In the genomic region with DNA sequence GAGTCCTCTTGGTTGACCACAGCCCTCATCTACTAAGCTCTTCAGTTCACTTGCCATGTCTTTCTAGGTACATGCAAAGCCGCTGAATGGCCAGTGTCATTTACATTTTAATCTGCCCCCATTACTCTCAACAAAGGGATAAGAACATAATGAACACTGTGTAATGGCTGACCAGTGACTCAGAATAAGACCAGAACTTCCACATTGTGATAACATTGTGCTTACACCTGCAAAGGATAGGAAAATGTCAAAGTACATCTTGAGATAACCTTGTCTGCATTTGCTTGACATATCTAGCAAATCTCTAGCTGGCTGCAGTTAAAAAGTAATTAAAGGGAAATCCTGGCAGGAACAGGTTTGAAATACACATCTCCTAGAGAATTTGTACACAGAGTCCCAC, we compare ENCODE assay signal across 33 mouse cellular contexts.
"Had no signal": no experiment of that assay in that cellular context is flagged by ENCODE, and none has a peak within 500 bp of the region (broad histone marks: within the 10 kb centered on the region; RNA-seq: fewer than 3 reads in every experiment).

No protein-coding gene starts in this region.

- H3K27me3 ChIP-seq: heart, embryonic 12.5 days; heart, embryonic 13.5 days; heart, embryonic 15.5 days; hindbrain, embryonic 12.5 days; hindbrain, embryonic 13.5 days; hindbrain, embryonic 15.5 days; kidney, embryonic 15.5 days had no signal

- H3K4me1 ChIP-seq: heart, embryonic 10.5 days; heart, embryonic 15.5 days; kidney, embryonic 15.5 days had no signal

- H3K27ac ChIP-seq: heart, embryonic 10.5 days; heart, embryonic 13.5 days; heart, embryonic 15.5 days; hindbrain, embryonic 10.5 days; hindbrain, embryonic 12.5 days; hindbrain, embryonic 13.5 days; hindbrain, embryonic 14.5 days; hindbrain, embryonic 15.5 days; hindbrain, postnatal 0 days; kidney, embryonic 15.5 days; kidney, postnatal 0 days; layer of hippocampus, adult 2 months; left cerebral cortex, adult 2 months had no signal

- H3K4me2 ChIP-seq: heart, embryonic 11.5 days; heart, embryonic 12.5 days; heart, embryonic 13.5 days; heart, embryonic 15.5 days; hindbrain, embryonic 12.5 days; hindbrain, embryonic 13.5 days; hindbrain, embryonic 14.5 days; hindbrain, embryonic 15.5 days; kidney, embryonic 15.5 days had no signal

- H3K9ac ChIP-seq: heart, embryonic 12.5 days; heart, embryonic 13.5 days; heart, embryonic 15.5 days; hindbrain, embryonic 12.5 days; hindbrain, embryonic 13.5 days; hindbrain, embryonic 14.5 days; hindbrain, embryonic 15.5 days; kidney, embryonic 15.5 days had no signal

- H3K4me3 ChIP-seq: heart, embryonic 10.5 days; heart, embryonic 12.5 days; heart, embryonic 13.5 days; heart, embryonic 15.5 days; hindbrain, embryonic 10.5 days; hindbrain, embryonic 12.5 days; hindbrain, embryonic 13.5 days; hindbrain, embryonic 15.5 days; kidney, embryonic 15.5 days; layer of hippocampus, adult 2 months; left cerebral cortex, adult 2 months had no signal

- ATAC-seq: hindbrain, embryonic 16.5 days; hindbrain, postnatal 0 days; inflammation-experienced regulatory T-cells, adult 6 months had no signal

- DNase-seq: heart, postnatal 10 days; heart, postnatal 14 days; heart, postnatal 36 days; heart, postnatal 4 days; kidney, adult 11 months; kidney, adult 18-20 months; kidney, adult 2 months; kidney, adult 8-10 months; kidney, adult 9 months; kidney, postnatal 10 days; kidney, postnatal 14 days; kidney, postnatal 25 days; kidney, postnatal 36 days; kidney, postnatal 4 days; layer of hippocampus, adult 9-11 months; layer of hippocampus, postnatal 36 days had no signal

- H3K36me3 ChIP-seq: heart, embryonic 10.5 days; heart, embryonic 12.5 days; heart, embryonic 13.5 days; heart, embryonic 15.5 days; hindbrain, embryonic 10.5 days; hindbrain, embryonic 12.5 days; hindbrain, embryonic 13.5 days; hindbrain, embryonic 15.5 days; kidney, embryonic 15.5 days had no signal

- H3K9me3 ChIP-seq: heart, embryonic 10.5 days; heart, embryonic 12.5 days; heart, embryonic 13.5 days; heart, embryonic 15.5 days; hindbrain, embryonic 10.5 days; hindbrain, embryonic 12.5 days; hindbrain, embryonic 13.5 days; hindbrain, embryonic 15.5 days; kidney, embryonic 15.5 days had no signal
